Mouse (Mus musculus): ENCODE measurements around the gene 4931414P19Rik.
"Not testable (repeated sequence)": the region's sequence is repeated elsewhere in the genome, so short reads cannot be mapped to it uniquely, and the experiment has no call there.

4931414P19Rik gene

GRCm38 (mm10) chr14:54628103-54628502 is 22.3 kb upstream of the 4931414P19Rik start:
- no peak for DNase-seq (ENCODE audit: low spot score in 2 of 2)

- DNase-seq (ENCODE audit: low spot score in 2 of 2) = no peak
Measured at GRCm38 (mm10) chr14:54624976-54625375, 19.2 kb upstream of the 4931414P19Rik start.

GRCm38 (mm10) chr14:54623334-54623733 is 17.5 kb upstream of the 4931414P19Rik start:
- DNase-seq (ENCODE audit: low spot score in 2 of 2) = no peak

GRCm38 (mm10) chr14:54621133-54621532 is 15.3 kb upstream of the 4931414P19Rik start, which contains the start of gene Psmb11:
Gene Psmb11, plus strand, starts transcription at chr14:54621433.
- DNase-seq (ENCODE audit: low spot score in 2 of 2) = no peak

GRCm38 (mm10) chr14:54617897-54618365 is 12.1 kb upstream of the 4931414P19Rik start, which contains the start of gene Psmb5:
Gene Psmb5, minus strand, starts transcription at chr14:54618022.
- peak; percentile 82 to 87 for DNase-seq (ENCODE audit: low spot score in 2 of 2)

GRCm38 (mm10) chr14:54617152-54617896 is 11.5 kb upstream of the 4931414P19Rik start:
- DNase-seq (ENCODE audit: low spot score in 2 of 2) = no peak

- DNase-seq (ENCODE audit: low spot score in 2 of 2) = no peak
Measured at GRCm38 (mm10) chr14:54616226-54616825, 10.5 kb upstream of the 4931414P19Rik start.

- not testable (repeated sequence) for DNase-seq (ENCODE audit: low spot score in 2 of 2)
Measured at GRCm38 (mm10) chr14:54614130-54614529, 8.3 kb upstream of the 4931414P19Rik start.

- DNase-seq (ENCODE audit: low spot score in 2 of 2) = no peak
Measured at GRCm38 (mm10) chr14:54610648-54611047, 4.9 kb upstream of the 4931414P19Rik start.

GRCm38 (mm10) chr14:54609962-54610361 is 4.2 kb upstream of the 4931414P19Rik start:
- no peak for DNase-seq (ENCODE audit: low spot score in 2 of 2)

- no peak for DNase-seq (ENCODE audit: low spot score in 2 of 2)
Measured at GRCm38 (mm10) chr14:54609245-54609644, 3.5 kb upstream of the 4931414P19Rik start.

- DNase-seq (ENCODE audit: low spot score in 2 of 2) = no peak
Measured at GRCm38 (mm10) chr14:54607226-54607625, 1.4 kb upstream of the 4931414P19Rik start.

GRCm38 (mm10) chr14:54603686-54604085 is 2.1 kb downstream of the 4931414P19Rik start:
- DNase-seq (ENCODE audit: low spot score in 2 of 2) = no peak

- DNase-seq (ENCODE audit: low spot score in 2 of 2) = peak; percentile 84 to 92
Measured at GRCm38 (mm10) chr14:54603038-54603654, 2.6 kb downstream of the 4931414P19Rik start.

GRCm38 (mm10) chr14:54602613-54603012 is 3.2 kb downstream of the 4931414P19Rik start:
- no peak for DNase-seq (ENCODE audit: low spot score in 2 of 2)

GRCm38 (mm10) chr14:54601601-54602000 is 4.2 kb downstream of the 4931414P19Rik start:
- no peak for DNase-seq (ENCODE audit: low spot score in 2 of 2)

- no peak for DNase-seq (ENCODE audit: low spot score in 2 of 2)
Measured at GRCm38 (mm10) chr14:54597084-54597483, 8.7 kb downstream of the 4931414P19Rik start.

- DNase-seq (ENCODE audit: low spot score in 2 of 2) = no peak
Measured at GRCm38 (mm10) chr14:54594631-54595414, 11.0 kb downstream of the 4931414P19Rik start.

GRCm38 (mm10) chr14:54594055-54594454 is 11.7 kb downstream of the 4931414P19Rik start:
- no peak for DNase-seq (ENCODE audit: low spot score in 2 of 2)

GRCm38 (mm10) chr14:54592319-54592934 is 13.4 kb downstream of the 4931414P19Rik start:
- DNase-seq (ENCODE audit: low spot score in 2 of 2) = no peak

GRCm38 (mm10) chr14:54591056-54591455 is 14.7 kb downstream of the 4931414P19Rik start:
- no peak for DNase-seq (ENCODE audit: low spot score in 2 of 2)

Data from frontal cortex, postnatal 25 days (tissue).